Mouse (Mus musculus): ENCODE results near the gene Ubxn6.
"Not testable (repeated sequence)": the region's sequence is repeated elsewhere in the genome, so short reads cannot be mapped to it uniquely, and the experiment has no call there.

DNA sequence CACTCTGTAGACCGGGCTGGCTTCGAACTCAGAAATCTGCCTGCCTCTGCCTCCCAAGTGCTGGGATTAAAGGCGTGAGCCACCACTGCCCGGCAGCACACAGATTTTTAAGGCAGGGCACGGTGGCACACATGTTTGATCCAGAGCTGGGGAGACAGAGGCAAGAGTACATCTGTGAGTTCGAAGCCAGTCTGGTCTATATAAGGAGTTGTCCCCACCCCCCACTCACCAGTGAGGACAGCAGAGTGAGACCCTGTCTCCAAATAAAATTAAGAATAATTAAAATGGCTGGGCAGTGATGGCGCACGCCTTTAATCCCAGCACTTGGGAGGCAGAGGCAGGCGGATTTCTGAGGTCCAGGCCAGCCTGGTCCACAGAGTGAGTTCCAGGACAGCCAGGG lies 3.5 kb upstream of the Ubxn6 start:
- TF ChIP-seq CTCF, EP300 (IDR thresholded peaks at IDR 0.05): not testable (repeated sequence)

Data from lung, postnatal 0 days (tissue).